Mouse (Mus musculus) hindbrain, embryonic 13.5 days (tissue): ENCODE measurements at regions not wholly inside any gene's neighbourhood (a gene's known extent, or its start where the extent isn't known, plus 50 kb on each side); places are given as distances from the start of the nearest gene placed in this dataset.

Experiments used
- ATAC-seq: fragments of 200-750 bp; cut with Nextera tagmentation; 2 replicates; pipeline ENCODE4 v1.8.0; 2017; ENCODE audit warnings: moderate TSS enrichment; ENCODE audit not compliant: low FRiP score
- H3K27ac ChIP-seq: fragments of 300-500 bp; sonication (generic); 2 replicates; pipeline ENCODE4 v1.5.1; 2015; ENCODE audit warnings: inconsistent platforms, mild to moderate bottlenecking, moderate library complexity
- H3K27me3 ChIP-seq: fragments of 300-500 bp; sonication (generic); 2 replicates; pipeline ENCODE4 v1.6.1; 2015; ENCODE audit warnings: mild to moderate bottlenecking, inconsistent platforms
- H3K36me3 ChIP-seq: fragments of 300-500 bp; sonication (generic); 2 replicates; pipeline ENCODE4 v1.6.1; 2015; ENCODE audit warnings: mild to moderate bottlenecking, inconsistent platforms
- H3K4me1 ChIP-seq: fragments of 300-500 bp; sonication (generic); replicated peaks from 2 replicates; pipeline ENCODE4 v1.6.1; 2015; ENCODE audit warnings: inconsistent platforms
- H3K4me2 ChIP-seq: fragments of 300-500 bp; sonication (generic); 2 replicates; pipeline ENCODE4 v1.6.1; 2015; ENCODE audit warnings: inconsistent platforms, mild to moderate bottlenecking, moderate library complexity
- H3K4me3 ChIP-seq: fragments of 300-500 bp; sonication (generic); 2 replicates; pipeline ENCODE4 v1.5.1; 2015; ENCODE audit warnings: mild to moderate bottlenecking, inconsistent platforms
- H3K9ac ChIP-seq: fragments of 300-500 bp; sonication (generic); 2 replicates; pipeline ENCODE4 v1.6.1; 2015; ENCODE audit warnings: mild to moderate bottlenecking, inconsistent platforms
- H3K9me3 ChIP-seq: fragments of 300-500 bp; sonication (generic); 2 replicates; pipeline ENCODE4 v1.6.1; 2016; ENCODE audit warnings: inconsistent platforms
- WGBS: fragments of 180-500 bp; shearing (Covaris S2); methylation state at CpG from one replicate; pipeline ENCODE4 v1.1.7; 2015; 5-methylcytosine and 5-hydroxymethylcytosine counted together

GRCm38 (mm10) chr16:24341736-24342135 lies 51.6 kb upstream of the Lpp start:
- Histone ChIP-seq H3K4me1 (no peaks in the 10 kb centered on the region), H3K4me2 (no peak overlapping the region), H3K36me3 (no peaks in the 10 kb centered on the region), H3K9ac (no peak overlapping the region), H3K9me3 (no peaks in the 10 kb centered on the region), H3K4me3 (no peak overlapping the region), H3K27ac (no peak overlapping the region), H3K27me3 (no peaks in the 10 kb centered on the region)
- WGBS: 88% methylated on average over 7 of the region's 7 CpGs
- ATAC-seq: no peak

GRCm38 (mm10) chr16:24340646-24341045 lies 52.7 kb upstream of the Lpp start:
- Histone ChIP-seq H3K4me3 (no peak overlapping the region), H3K9me3 (no peaks in the 10 kb centered on the region), H3K27ac (no peak overlapping the region), H3K36me3 (no peaks in the 10 kb centered on the region), H3K27me3 (no peaks in the 10 kb centered on the region), H3K4me2 (no peak overlapping the region), H3K4me1 (no peaks in the 10 kb centered on the region), H3K9ac (no peak overlapping the region)
- no peak for ATAC-seq
- WGBS: 53% methylated on average over 7 of the region's 7 CpGs

DNA sequence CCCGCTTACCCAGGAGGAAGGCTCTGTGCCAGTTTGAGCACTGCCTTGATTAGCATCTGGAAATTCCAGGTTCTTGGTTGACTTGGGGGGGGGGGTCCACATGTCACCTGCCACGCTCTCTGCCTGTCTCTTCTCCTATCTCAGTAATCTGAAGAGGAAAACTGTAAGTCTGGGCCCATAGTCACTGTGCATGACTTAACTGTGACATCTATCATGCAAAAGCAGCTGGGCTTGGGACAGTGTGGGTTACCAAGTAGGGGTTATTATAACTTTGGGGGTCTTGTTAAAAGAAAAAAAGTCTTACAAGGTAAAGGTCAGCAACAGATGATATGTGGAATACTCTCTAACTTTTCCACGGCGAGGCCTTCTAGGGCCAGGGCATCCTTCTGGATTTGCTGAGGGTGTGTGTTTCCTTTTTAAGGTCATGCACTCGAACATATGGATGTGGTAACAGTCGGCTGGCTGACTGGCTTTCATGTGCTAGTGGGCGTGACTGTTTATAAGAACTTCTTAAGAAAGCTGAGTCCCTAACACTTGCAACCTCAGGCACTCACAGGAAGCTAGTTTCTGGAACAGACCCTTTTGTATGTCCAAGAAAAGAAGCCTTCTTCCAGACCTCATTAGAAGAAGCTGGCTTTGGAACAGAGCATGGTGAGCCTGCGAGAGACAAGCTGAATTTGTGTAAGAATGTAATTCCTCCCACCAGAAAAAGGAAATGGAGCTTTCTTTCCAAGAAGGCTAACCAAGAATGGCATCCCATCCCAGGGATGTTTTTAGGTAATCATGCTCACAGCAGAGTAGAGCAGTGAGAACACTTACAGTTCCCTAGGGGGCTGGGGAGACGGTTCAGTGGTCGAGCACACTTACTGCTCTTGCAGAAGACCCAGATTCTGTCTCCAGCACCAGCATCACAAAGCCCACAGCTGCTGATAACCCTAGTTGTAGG lies 53.7 kb upstream of the Lpp start:
- no peaks in the 10 kb centered on the region for H3K9me3 ChIP-seq
- no peak overlapping the region for H3K9ac ChIP-seq
- no peaks in the 10 kb centered on the region for H3K36me3 ChIP-seq
- H3K4me2 ChIP-seq: no peak overlapping the region
- no peak for ATAC-seq
- 62% methylated on average over 10 of the region's 10 CpGs for WGBS
- no peak overlapping the region for H3K4me3 ChIP-seq
- H3K27me3 ChIP-seq: no peaks in the 10 kb centered on the region
- no peak overlapping the region for H3K27ac ChIP-seq
- H3K4me1 ChIP-seq: no peaks in the 10 kb centered on the region

DNA sequence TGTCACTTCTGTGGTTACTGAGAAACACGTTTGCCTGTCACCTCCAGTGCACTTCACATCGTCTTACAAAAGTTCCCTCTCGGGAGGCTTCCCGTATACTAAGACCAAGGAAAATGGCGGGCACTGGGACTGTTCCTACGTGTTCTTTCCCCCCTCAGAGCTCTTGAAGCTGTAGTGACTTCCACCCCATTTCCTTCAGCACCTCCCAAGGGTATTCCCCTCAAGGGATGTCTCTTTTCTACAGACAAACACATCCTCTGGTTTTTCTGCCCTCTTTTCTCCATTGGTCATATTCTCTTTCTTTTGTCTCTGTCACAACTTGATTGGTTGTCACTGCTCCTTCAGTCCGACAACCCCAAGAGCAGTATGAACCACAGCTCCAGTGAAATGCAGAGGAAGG lies 54.9 kb upstream of the Lpp start:
- no peak overlapping the region for H3K4me3 ChIP-seq
- H3K27ac ChIP-seq: no peak overlapping the region
- H3K4me1 ChIP-seq: no peaks in the 10 kb centered on the region
- no peak overlapping the region for H3K4me2 ChIP-seq
- H3K36me3 ChIP-seq: no peaks in the 10 kb centered on the region
- no peaks in the 10 kb centered on the region for H3K9me3 ChIP-seq
- ATAC-seq: no peak
- no peak overlapping the region for H3K9ac ChIP-seq
- no peaks in the 10 kb centered on the region for H3K27me3 ChIP-seq
- WGBS: 89% methylated on average over 7 of the region's 7 CpGs

- ATAC-seq: no peak
- 85% methylated on average over 2 of the region's 2 CpGs for WGBS
- no peaks in the 10 kb centered on the region for H3K36me3 ChIP-seq
- no peak overlapping the region for H3K4me2 ChIP-seq
- no peak overlapping the region for H3K27ac ChIP-seq
- H3K9ac ChIP-seq: no peak overlapping the region
- no peaks in the 10 kb centered on the region for H3K9me3 ChIP-seq
- H3K4me1 ChIP-seq: no peaks in the 10 kb centered on the region
- no peaks in the 10 kb centered on the region for H3K27me3 ChIP-seq
- H3K4me3 ChIP-seq: no peak overlapping the region
Measured at GRCm38 (mm10) chr16:24334389-24334788, 58.9 kb upstream of the Lpp start.

- no peak for ATAC-seq
- H3K9me3 ChIP-seq: no peaks in the 10 kb centered on the region
- 87% methylated on average over 13 of the region's 13 CpGs for WGBS
- no peak overlapping the region for H3K27ac ChIP-seq
- no peak overlapping the region for H3K4me2 ChIP-seq
- no peaks in the 10 kb centered on the region for H3K36me3 ChIP-seq
- no peak overlapping the region for H3K4me3 ChIP-seq
- H3K27me3 ChIP-seq: no peaks in the 10 kb centered on the region
- H3K9ac ChIP-seq: no peak overlapping the region
- no peaks in the 10 kb centered on the region for H3K4me1 ChIP-seq
Measured at GRCm38 (mm10) chr16:24331446-24332020, 61.8 kb upstream of the Lpp start.

- Histone ChIP-seq H3K27me3 (no peaks in the 10 kb centered on the region), H3K4me2 (no peak overlapping the region), H3K9me3 (no peaks in the 10 kb centered on the region), H3K36me3 (no peaks in the 10 kb centered on the region), H3K9ac (no peak overlapping the region), H3K4me1 (no peaks in the 10 kb centered on the region), H3K27ac (no peak overlapping the region), H3K4me3 (no peak overlapping the region)
- no peak for ATAC-seq
- 93% methylated on average over 4 of the region's 4 CpGs for WGBS
Measured at GRCm38 (mm10) chr16:24326571-24326970, 66.7 kb upstream of the Lpp start.

- Histone ChIP-seq H3K4me3 (no peak overlapping the region), H3K9me3 (no peaks in the 10 kb centered on the region), H3K4me1 (no peaks in the 10 kb centered on the region), H3K27me3 (no peaks in the 10 kb centered on the region), H3K36me3 (no peaks in the 10 kb centered on the region), H3K4me2 (no peak overlapping the region), H3K27ac (no peak overlapping the region), H3K9ac (no peak overlapping the region)
- ATAC-seq: no peak
- WGBS: 93% methylated on average over 5 of the region's 5 CpGs
Measured at GRCm38 (mm10) chr16:24326046-24326445, 67.3 kb upstream of the Lpp start.

DNA sequence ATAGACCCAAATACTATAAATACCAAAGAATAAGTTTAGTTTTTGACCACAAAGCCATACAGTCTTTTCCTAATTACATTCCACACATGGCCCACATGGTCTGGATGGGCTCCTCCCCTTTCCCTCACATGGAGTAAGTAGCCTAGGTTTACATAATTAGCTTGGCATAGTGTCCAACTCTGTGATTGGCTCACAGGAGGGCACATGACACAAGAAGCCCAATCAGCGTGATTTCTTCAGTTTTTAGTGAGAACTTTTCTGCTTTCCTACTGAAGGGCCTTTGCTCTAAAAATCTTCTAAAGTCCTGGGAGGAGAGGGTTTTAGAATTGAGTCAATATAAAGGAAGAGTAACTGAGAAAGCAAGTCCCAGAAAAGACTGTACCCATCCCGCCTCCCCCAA lies 68.4 kb upstream of the Lpp start:
- no peak for ATAC-seq

GRCm38 (mm10) chr16:24318723-24319437 lies 74.4 kb upstream of the Lpp start:
- ATAC-seq: no peak
- H3K4me2 ChIP-seq: no peak overlapping the region
- 87% methylated on average over 8 of the region's 8 CpGs for WGBS
- H3K27me3 ChIP-seq: no peaks in the 10 kb centered on the region
- H3K27ac ChIP-seq: no peak overlapping the region
- no peak overlapping the region for H3K9ac ChIP-seq
- no peaks in the 10 kb centered on the region for H3K36me3 ChIP-seq
- H3K9me3 ChIP-seq: no peaks in the 10 kb centered on the region; the same call in 1 of the 2 replicates
- no peaks in the 10 kb centered on the region for H3K4me1 ChIP-seq
- no peak overlapping the region for H3K4me3 ChIP-seq

More for the DNA sequence above, 68.4 kb upstream of the Lpp start:
- H3K4me3 ChIP-seq: no peak overlapping the region
- H3K36me3 ChIP-seq: no peaks in the 10 kb centered on the region
- no peak overlapping the region for H3K4me2 ChIP-seq
- H3K9me3 ChIP-seq: no peaks in the 10 kb centered on the region; the same call in 1 of the 2 replicates
- H3K27ac ChIP-seq: no peak overlapping the region
- no peaks in the 10 kb centered on the region for H3K27me3 ChIP-seq
- no peak overlapping the region for H3K9ac ChIP-seq
- no peaks in the 10 kb centered on the region for H3K4me1 ChIP-seq
- 97% methylated on average over 2 of the region's 2 CpGs for WGBS

DNA sequence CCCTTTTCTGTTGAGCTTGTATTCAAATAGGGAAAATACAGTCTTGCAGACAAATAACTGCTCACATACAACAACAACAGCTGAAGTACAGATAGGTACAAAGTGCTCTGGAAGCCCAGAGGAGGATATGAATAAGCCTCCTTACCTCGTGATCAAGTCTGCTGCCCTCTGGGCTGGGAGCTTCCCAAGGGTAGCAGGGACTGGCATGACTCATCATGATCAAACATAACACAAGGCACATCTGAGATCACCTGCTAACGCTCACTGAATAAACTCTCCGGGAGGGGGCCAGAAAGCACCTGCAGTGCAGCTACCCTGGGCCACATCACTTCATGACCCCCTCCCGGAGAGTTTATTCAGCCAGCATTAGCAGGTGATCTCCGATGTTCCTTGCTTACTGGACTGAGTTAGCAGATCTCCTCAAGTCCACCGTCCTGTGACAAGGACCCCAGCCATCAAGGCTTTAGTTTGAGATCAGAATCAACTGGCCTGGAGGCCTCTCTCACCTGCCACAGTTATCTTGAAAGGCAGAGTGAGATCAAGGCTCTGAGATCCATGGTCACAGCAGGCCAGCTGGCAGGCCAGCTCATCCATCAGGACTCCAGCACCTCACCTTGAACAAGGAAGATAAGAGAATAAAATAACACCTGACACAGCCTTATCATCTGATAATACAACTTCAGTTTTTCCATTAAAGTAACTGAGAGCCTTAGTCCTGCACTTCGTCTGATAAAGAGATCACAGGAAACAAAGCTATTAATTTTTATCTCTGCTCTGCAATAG lies 79.6 kb upstream of the Lpp start:
- Histone ChIP-seq H3K4me1 (no peaks in the 10 kb centered on the region), H3K36me3 (no peaks in the 10 kb centered on the region), H3K27me3 (no peaks in the 10 kb centered on the region), H3K4me3 (no peak overlapping the region), H3K4me2 (no peak overlapping the region), H3K9me3 (no peaks in the 10 kb centered on the region), H3K27ac (no peak overlapping the region), H3K9ac (no peak overlapping the region)
- WGBS: 79% methylated on average over 7 of the region's 7 CpGs
- ATAC-seq: no peak

GRCm38 (mm10) chr16:24305391-24305790 lies 87.9 kb upstream of the Lpp start:
- Histone ChIP-seq H3K9ac (no peak overlapping the region), H3K4me1 (no peaks in the 10 kb centered on the region), H3K4me3 (no peak overlapping the region), H3K36me3 (no peaks in the 10 kb centered on the region), H3K27ac (no peak overlapping the region), H3K9me3 (no peaks in the 10 kb centered on the region), H3K27me3 (no peaks in the 10 kb centered on the region), H3K4me2 (no peak overlapping the region)
- no peak for ATAC-seq
- WGBS: 93% methylated on average over 1 of the region's 1 CpGs
